17 mouse cellular contexts compared by ENCODE assay signal in the genomic region with DNA sequence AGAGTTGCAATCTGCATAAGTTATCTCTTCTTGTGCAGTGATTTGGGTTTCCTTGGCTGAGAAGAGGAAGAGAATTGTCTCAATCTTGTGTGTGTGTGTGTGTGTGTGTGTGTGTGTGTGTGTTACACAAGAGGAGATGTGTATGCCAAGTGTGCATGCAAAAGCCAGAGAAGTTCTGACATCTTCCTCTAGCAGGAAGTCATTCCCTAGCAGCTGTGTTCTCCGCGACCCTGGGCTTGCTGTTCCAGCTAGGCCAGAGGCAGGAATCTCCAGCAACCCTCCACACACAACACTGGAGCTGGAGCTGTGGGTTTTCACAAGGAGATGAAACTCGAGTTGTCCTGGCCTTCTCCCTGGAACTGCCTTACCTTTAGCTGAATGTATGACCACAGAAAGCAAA. TPM values are rescaled to one million over a fixed set of nuclear protein-coding genes. Genes with fewer than 3 reads are reported as not detected.
DNase-seq lines count a peak whose midpoint lies in the region; ATAC-seq lines count a peak whose summit lies in the region.
"Had no signal": no experiment of that assay in that cellular context is flagged by ENCODE, and none has a peak within 500 bp of the region (broad histone marks: within the 10 kb centered on the region; RNA-seq: fewer than 3 reads in every experiment).

No protein-coding gene starts in this region.

- DNase-seq in heart, embryonic 10.5 days (ENCODE audit: low spot score), result no peak
- no peak for DNase-seq in heart, adult 9 months (ENCODE audit: low spot score in 2 of 2)
- no peak for DNase-seq in kidney, adult 9 months
- no peak for DNase-seq in lung, postnatal 25 days (ENCODE audit: low spot score)
- peak; percentile 54 for DNase-seq in lung, postnatal 10 days
- no peak for DNase-seq in cerebellum, adult 9-10 months
- DNase-seq: cerebellum, adult 8-10 months; gastrocnemius, postnatal 25 days; right cerebral cortex, postnatal 4 days had no signal

- H3K27me3 ChIP-seq in heart, embryonic 10.5 days (ENCODE audit: insufficient read depth, poor library complexity, severe bottlenecking), result no peaks in the 10 kb centered on the region
- no peaks in the 10 kb centered on the region for H3K27me3 ChIP-seq in kidney, embryonic 16.5 days (ENCODE audit: insufficient read depth, low read length)
- no peaks in the 10 kb centered on the region for H3K27me3 ChIP-seq in lung, embryonic 15.5 days
- H3K27me3 ChIP-seq: embryonic facial prominence, embryonic 13.5 days; forebrain, embryonic 15.5 days; liver, embryonic 15.5 days; neural tube, embryonic 12.5 days had no signal

- H3K4me1 ChIP-seq in heart, embryonic 10.5 days, result peaks cover 64% of the 10 kb centered on the region
- peaks cover 27% of the 10 kb centered on the region for H3K4me1 ChIP-seq in kidney, embryonic 16.5 days (ENCODE audit: insufficient read depth, low read length)
- H3K4me1 ChIP-seq in lung, embryonic 15.5 days, result peaks cover 30% of the 10 kb centered on the region
- H3K4me1 ChIP-seq: neural tube, embryonic 12.5 days had no signal

- H3K27ac ChIP-seq in heart, embryonic 10.5 days, result peak overlapping the region; percentile 47; the same call in 1 of the 2 replicates
- peak overlapping the region; percentile 8; the same call in 1 of the 2 replicates for H3K27ac ChIP-seq in kidney, embryonic 16.5 days (ENCODE audit: low read length)
- 0 out of 2 replicates have a peak overlapping the region, but pooled peaks have one; percentile 5 for H3K27ac ChIP-seq in lung, embryonic 15.5 days
- H3K27ac ChIP-seq: embryonic facial prominence, embryonic 13.5 days; forebrain, embryonic 15.5 days; hindbrain, embryonic 14.5 days; liver, embryonic 15.5 days; midbrain, embryonic 13.5 days; neural tube, embryonic 12.5 days had no signal

- H3K36me3 ChIP-seq in heart, embryonic 10.5 days, result no peaks in the 10 kb centered on the region
- no peaks in the 10 kb centered on the region for H3K36me3 ChIP-seq in kidney, embryonic 16.5 days (ENCODE audit: insufficient read depth, low read length)
- no peaks in the 10 kb centered on the region for H3K36me3 ChIP-seq in lung, embryonic 15.5 days
- H3K36me3 ChIP-seq: embryonic facial prominence, embryonic 13.5 days; forebrain, embryonic 15.5 days; liver, embryonic 15.5 days; midbrain, embryonic 13.5 days; neural tube, embryonic 12.5 days had no signal

- no peak overlapping the region for H3K4me3 ChIP-seq in heart, embryonic 10.5 days
- H3K4me3 ChIP-seq in kidney, embryonic 16.5 days (ENCODE audit: low read length), result no peak overlapping the region
- H3K4me3 ChIP-seq in lung, embryonic 15.5 days, result no peak overlapping the region
- H3K4me3 ChIP-seq: embryonic facial prominence, embryonic 13.5 days; forebrain, embryonic 15.5 days; liver, embryonic 15.5 days; midbrain, embryonic 13.5 days; neural tube, embryonic 12.5 days had no signal

- no peak for ATAC-seq in kidney, embryonic 16.5 days (ENCODE audit: low FRiP score, low TSS enrichment)
- ATAC-seq in lung, embryonic 15.5 days (ENCODE audit: borderline replicate concordance, extremely low read depth, low FRiP score, low TSS enrichment), result no peak
- ATAC-seq: forebrain, embryonic 15.5 days; midbrain, embryonic 13.5 days had no signal

- no peaks in the 10 kb centered on the region for H3K9me3 ChIP-seq in heart, embryonic 10.5 days
- H3K9me3 ChIP-seq in kidney, embryonic 16.5 days (ENCODE audit: low read length), result no peaks in the 10 kb centered on the region
- H3K9me3 ChIP-seq in lung, embryonic 15.5 days, result no peaks in the 10 kb centered on the region
- H3K9me3 ChIP-seq: embryonic facial prominence, embryonic 13.5 days; forebrain, embryonic 15.5 days; liver, embryonic 15.5 days; midbrain, embryonic 13.5 days; neural tube, embryonic 12.5 days had no signal

- 54% methylated on average over 3 of the region's 3 CpGs for WGBS in heart, embryonic 10.5 days
- WGBS in kidney, embryonic 16.5 days, result 63% methylated on average over 3 of the region's 3 CpGs
- 44% methylated on average over 3 of the region's 3 CpGs for WGBS in lung, embryonic 15.5 days

- no peak overlapping the region for H3K9ac ChIP-seq in kidney, embryonic 16.5 days (replicated peaks; ENCODE audit: low read length)
- no peak overlapping the region for H3K9ac ChIP-seq in lung, embryonic 15.5 days
- H3K9ac ChIP-seq: embryonic facial prominence, embryonic 13.5 days; forebrain, embryonic 15.5 days; hindbrain, embryonic 14.5 days; liver, embryonic 15.5 days; midbrain, embryonic 13.5 days; neural tube, embryonic 12.5 days had no signal

- no peak overlapping the region for H3K4me2 ChIP-seq in kidney, embryonic 16.5 days (replicated peaks; ENCODE audit: low read depth, low read length)
- H3K4me2 ChIP-seq in lung, embryonic 15.5 days, result no peak overlapping the region
- H3K4me2 ChIP-seq: embryonic facial prominence, embryonic 13.5 days; forebrain, embryonic 15.5 days; hindbrain, embryonic 14.5 days; liver, embryonic 15.5 days; midbrain, embryonic 13.5 days; neural tube, embryonic 12.5 days had no signal

RNA-seq across cellular contexts. Expression of gene Suclg2, which starts 38.9 kb away (rescaled TPM):
- 76.4 and 90.3 TPM in 2 replicates for polyA plus RNA-seq in heart, embryonic 10.5 days (2016; fragmentation: Nextera tagmentation; extraction: Ambion mirVana)
- polyA plus RNA-seq in kidney, embryonic 16.5 days (2015; fragmentation: Nextera tagmentation; extraction: Ambion mirVana), result 121 and 128 TPM in 2 replicates
- 69.3 and 69.8 TPM in 2 replicates for polyA plus RNA-seq in lung, embryonic 15.5 days (2015; fragmentation: Nextera tagmentation; extraction: Ambion mirVana)
